17 mouse cellular contexts compared by ENCODE assay signal in the genomic region with DNA sequence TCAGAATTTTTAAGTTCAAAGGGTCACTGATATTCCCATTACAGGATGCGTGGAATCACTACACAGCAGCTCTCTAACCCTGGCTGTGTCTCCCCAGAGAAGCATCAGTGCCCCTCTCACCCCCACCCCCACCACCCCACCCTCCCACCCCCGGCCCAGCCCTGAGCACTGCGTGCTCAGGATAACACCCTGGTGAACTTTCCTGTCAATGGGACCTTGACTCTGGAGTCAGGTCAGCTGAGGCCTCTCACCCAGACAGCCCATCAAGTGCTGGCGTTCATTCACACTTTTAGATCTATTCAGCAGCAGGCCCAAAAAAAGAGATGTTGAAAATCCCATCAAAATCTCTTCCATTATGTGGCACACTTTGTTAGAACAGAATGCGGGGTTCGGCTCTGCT.
DNase-seq lines count a peak whose midpoint lies in the region; ATAC-seq lines count a peak whose summit lies in the region.
"Had no signal": no experiment of that assay in that cellular context is flagged by ENCODE, and none has a peak within 500 bp of the region (broad histone marks: within the 10 kb centered on the region; RNA-seq: fewer than 3 reads in every experiment).

No protein-coding gene starts in this region.

- 34% methylated on average over 6 of the region's 6 CpGs for WGBS in heart, embryonic 10.5 days
- 14% methylated on average over 6 of the region's 6 CpGs for WGBS in forebrain, embryonic 12.5 days
- 36% methylated on average over 6 of the region's 6 CpGs for WGBS in hindbrain, embryonic 14.5 days
- WGBS in midbrain, embryonic 16.5 days = 10% methylated on average over 6 of the region's 6 CpGs

- H3K9me3 ChIP-seq in heart, embryonic 10.5 days = no peaks in the 10 kb centered on the region
- no peaks in the 10 kb centered on the region for H3K9me3 ChIP-seq in forebrain, embryonic 12.5 days
- H3K9me3 ChIP-seq in hindbrain, embryonic 14.5 days (ENCODE audit: control insufficient read depth, low read length) = no peaks in the 10 kb centered on the region
- no peaks in the 10 kb centered on the region for H3K9me3 ChIP-seq in midbrain, embryonic 16.5 days (replicated peaks; ENCODE audit: control insufficient read depth, low read length, poor library complexity, severe bottlenecking)
- H3K9me3 ChIP-seq: lung, embryonic 15.5 days had no signal

- no peaks in the 10 kb centered on the region for H3K36me3 ChIP-seq in heart, embryonic 10.5 days
- no peaks in the 10 kb centered on the region for H3K36me3 ChIP-seq in forebrain, embryonic 12.5 days (replicated peaks)
- H3K36me3 ChIP-seq in hindbrain, embryonic 14.5 days (replicated peaks; ENCODE audit: control insufficient read depth, insufficient read depth) = no peaks in the 10 kb centered on the region
- no peaks in the 10 kb centered on the region for H3K36me3 ChIP-seq in midbrain, embryonic 16.5 days (ENCODE audit: control insufficient read depth, insufficient read depth, low read length)
- H3K36me3 ChIP-seq: lung, embryonic 15.5 days had no signal

- no peak for DNase-seq in heart, embryonic 10.5 days (ENCODE audit: low spot score)
- no peak for DNase-seq in heart, adult 9 months (ENCODE audit: low spot score in 2 of 2)
- DNase-seq in hindbrain, embryonic 14.5 days (ENCODE audit: low spot score) = no peak
- DNase-seq in cerebellum, adult 9-11 months = no peak
- no peak for DNase-seq in spleen, postnatal 4 days (ENCODE audit: low spot score in 2 of 2)
- DNase-seq in gastrocnemius, adult 8-10 months (ENCODE audit: low spot score in 2 of 2) = no peak
- DNase-seq: adrenal gland, postnatal 36 days; heart, adult 2 months; heart, postnatal 36 days; kidney, postnatal 10 days; spleen, adult 18-20 months; thymus, postnatal 14 days had no signal

- peaks cover 14% of the 10 kb centered on the region for H3K4me1 ChIP-seq in heart, embryonic 10.5 days
- peaks cover 38% of the 10 kb centered on the region for H3K4me1 ChIP-seq in forebrain, embryonic 12.5 days
- H3K4me1 ChIP-seq in hindbrain, embryonic 14.5 days (replicated peaks; ENCODE audit: control insufficient read depth, insufficient read depth, low read length) = peaks cover 24% of the 10 kb centered on the region
- peaks cover 31% of the 10 kb centered on the region for H3K4me1 ChIP-seq in midbrain, embryonic 16.5 days (ENCODE audit: control insufficient read depth, insufficient read depth, low read length)
- H3K4me1 ChIP-seq: lung, embryonic 15.5 days had no signal

- peak; percentile 30 for ATAC-seq in forebrain, embryonic 12.5 days (ENCODE audit: low FRiP score)
- peak; percentile 24; the same call in 1 of the 2 replicates for ATAC-seq in hindbrain, embryonic 14.5 days (ENCODE audit: low FRiP score)
- ATAC-seq in midbrain, embryonic 16.5 days = peak; percentile 25; the same call in 1 of the 2 replicates
- ATAC-seq: intestine, postnatal 0 days; Patski had no signal

- H3K27me3 ChIP-seq in heart, embryonic 10.5 days (ENCODE audit: insufficient read depth, poor library complexity, severe bottlenecking) = peaks cover 4% of the 10 kb centered on the region; the same call in 1 of the 2 replicates
- peaks cover 6% of the 10 kb centered on the region; the same call in 1 of the 2 replicates for H3K27me3 ChIP-seq in forebrain, embryonic 12.5 days
- H3K27me3 ChIP-seq in hindbrain, embryonic 14.5 days (ENCODE audit: control insufficient read depth, insufficient read depth, low read length) = no peaks in the 10 kb centered on the region
- no peaks in the 10 kb centered on the region for H3K27me3 ChIP-seq in midbrain, embryonic 16.5 days (ENCODE audit: control insufficient read depth, insufficient read depth, low read depth, low read length)
- H3K27me3 ChIP-seq: lung, embryonic 15.5 days; Patski had no signal

- H3K4me3 ChIP-seq in heart, embryonic 10.5 days = no peak overlapping the region
- H3K4me3 ChIP-seq in forebrain, embryonic 12.5 days (replicated peaks) = no peak overlapping the region
- H3K4me3 ChIP-seq in hindbrain, embryonic 14.5 days (replicated peaks; ENCODE audit: low read length) = no peak overlapping the region
- no peak overlapping the region for H3K4me3 ChIP-seq in midbrain, embryonic 16.5 days (ENCODE audit: low read depth, low read length)
- H3K4me3 ChIP-seq: heart, adult 2 months; lung, embryonic 15.5 days had no signal

- 0 out of 2 replicates have a peak overlapping the region, but pooled peaks have one; percentile 52 for H3K27ac ChIP-seq in heart, embryonic 10.5 days
- peak overlapping the region; percentile 82 for H3K27ac ChIP-seq in forebrain, embryonic 12.5 days
- H3K27ac ChIP-seq in hindbrain, embryonic 14.5 days = peak overlapping the region; percentile 51; the same call in 1 of the 2 replicates
- peak overlapping the region; percentile 84 for H3K27ac ChIP-seq in midbrain, embryonic 16.5 days (ENCODE audit: low read length)
- H3K27ac ChIP-seq: heart, adult 2 months; lung, embryonic 15.5 days had no signal

- no peak overlapping the region; the same call in 1 of the 2 replicates for H3K9ac ChIP-seq in forebrain, embryonic 12.5 days
- no peak overlapping the region for H3K9ac ChIP-seq in hindbrain, embryonic 14.5 days
- H3K9ac ChIP-seq in midbrain, embryonic 16.5 days (ENCODE audit: low read depth, low read length) = no peak overlapping the region
- H3K9ac ChIP-seq: lung, embryonic 15.5 days had no signal

- peak overlapping the region; percentile 51 for H3K4me2 ChIP-seq in forebrain, embryonic 12.5 days
- peak overlapping the region; percentile 8; the same call in 1 of the 2 replicates for H3K4me2 ChIP-seq in hindbrain, embryonic 14.5 days (replicated peaks)
- peak overlapping the region; percentile 26; the same call in 1 of the 2 replicates for H3K4me2 ChIP-seq in midbrain, embryonic 16.5 days (ENCODE audit: low read length)
- H3K4me2 ChIP-seq: lung, embryonic 15.5 days had no signal
